Mouse (Mus musculus): Measurements from ENCODE around the gene Wnt8b. TPM values are rescaled to one million over a fixed set of nuclear protein-coding genes. Genes with fewer than 3 reads are reported as not detected.
"Not testable (repeated sequence)": the region's sequence is repeated elsewhere in the genome, so short reads cannot be mapped to it uniquely, and the experiment has no call there.

Gene Wnt8b
- 0.54 and 0.89 TPM in 2 replicates for polyA plus RNA-seq (2015; fragmentation: Nextera tagmentation; extraction: Ambion mirVana)

GRCm38 (mm10) chr19:44493128-44493527 lies at the start of gene Wnt8b:
Gene Wnt8b (plus strand): TSS chr19:44493472.
- no peak for ATAC-seq (ENCODE audit: low read depth)
- Histone ChIP-seq H3K36me3 (no peaks in the 10 kb centered on the region), H3K27me3 (peaks cover 51% of the 10 kb centered on the region), H3K4me3 (no peak within 1 kb of the TSS), H3K4me2 (no peak within 1 kb of the TSS), H3K9me3 (no peaks in the 10 kb centered on the region), H3K9ac (no peak within 1 kb of the TSS), H3K27ac (replicated peaks) (no peak within 1 kb of the TSS), H3K4me1 (replicated peaks) (no peaks in the 10 kb centered on the region)
- WGBS: 35% methylated on average over 8 of the region's 8 CpGs

- ATAC-seq (ENCODE audit: low read depth): no peak
- H3K4me3 ChIP-seq: no peak overlapping the region
- H3K4me2 ChIP-seq: no peak overlapping the region
- no peaks in the 10 kb centered on the region for H3K36me3 ChIP-seq
- H3K4me1 ChIP-seq (replicated peaks): no peaks in the 10 kb centered on the region
- H3K27me3 ChIP-seq: no peaks in the 10 kb centered on the region
- no peak overlapping the region for H3K27ac ChIP-seq (replicated peaks)
- no peaks in the 10 kb centered on the region for H3K9me3 ChIP-seq
- H3K9ac ChIP-seq: no peak overlapping the region
- WGBS: 93% methylated on average over 3 of the region's 3 CpGs
These were observed 47.5 kb upstream of the Wnt8b start for GRCm38 (mm10) chr19:44445755-44446154.

GRCm38 (mm10) chr19:44447927-44448326 lies 45.3 kb upstream of the Wnt8b start:
- no peak for ATAC-seq (ENCODE audit: low read depth)
- no peak overlapping the region for H3K4me3 ChIP-seq
- 84% methylated on average over 4 of the region's 4 CpGs for WGBS
- no peaks in the 10 kb centered on the region for H3K4me1 ChIP-seq (replicated peaks)
- no peaks in the 10 kb centered on the region for H3K9me3 ChIP-seq
- no peak overlapping the region for H3K27ac ChIP-seq (replicated peaks)
- H3K4me2 ChIP-seq: no peak overlapping the region
- no peak overlapping the region for H3K9ac ChIP-seq
- H3K36me3 ChIP-seq: no peaks in the 10 kb centered on the region
- H3K27me3 ChIP-seq: no peaks in the 10 kb centered on the region

GRCm38 (mm10) chr19:44454862-44455261 lies 38.4 kb upstream of the Wnt8b start:
- Histone ChIP-seq H3K9ac (no peak overlapping the region), H3K27ac (replicated peaks) (no peak overlapping the region), H3K36me3 (no peaks in the 10 kb centered on the region), H3K27me3 (no peaks in the 10 kb centered on the region), H3K9me3 (no peaks in the 10 kb centered on the region), H3K4me2 (no peak overlapping the region), H3K4me3 (no peak overlapping the region), H3K4me1 (replicated peaks) (no peaks in the 10 kb centered on the region)
- 86% methylated on average over 6 of the region's 6 CpGs for WGBS
- ATAC-seq (ENCODE audit: low read depth): no peak

- no peak overlapping the region for H3K27ac ChIP-seq (replicated peaks)
- H3K9me3 ChIP-seq: no peaks in the 10 kb centered on the region
- WGBS: 92% methylated on average over 8 of the region's 8 CpGs
- ATAC-seq (ENCODE audit: low read depth): no peak
- H3K27me3 ChIP-seq: no peaks in the 10 kb centered on the region
- no peaks in the 10 kb centered on the region for H3K36me3 ChIP-seq
- no peak overlapping the region for H3K9ac ChIP-seq
- H3K4me2 ChIP-seq: no peak overlapping the region
- H3K4me3 ChIP-seq: no peak overlapping the region
- H3K4me1 ChIP-seq (replicated peaks): no peaks in the 10 kb centered on the region
These were observed 37.9 kb upstream of the Wnt8b start for GRCm38 (mm10) chr19:44455356-44455755.

- ATAC-seq (ENCODE audit: low read depth): no peak
- Histone ChIP-seq H3K4me2 (no peak overlapping the region), H3K27ac (replicated peaks) (no peak overlapping the region), H3K36me3 (no peaks in the 10 kb centered on the region), H3K27me3 (no peaks in the 10 kb centered on the region), H3K4me3 (no peak overlapping the region), H3K9me3 (no peaks in the 10 kb centered on the region), H3K4me1 (replicated peaks) (no peaks in the 10 kb centered on the region), H3K9ac (no peak overlapping the region)
- WGBS: 60% methylated on average over 3 of the region's 3 CpGs
These were observed 35.8 kb upstream of the Wnt8b start for GRCm38 (mm10) chr19:44457359-44458055.

GRCm38 (mm10) chr19:44458696-44459095 lies 34.6 kb upstream of the Wnt8b start:
- Histone ChIP-seq H3K4me1 (replicated peaks) (no peaks in the 10 kb centered on the region), H3K9me3 (no peaks in the 10 kb centered on the region), H3K27me3 (no peaks in the 10 kb centered on the region), H3K4me3 (no peak overlapping the region), H3K36me3 (no peaks in the 10 kb centered on the region), H3K4me2 (no peak overlapping the region), H3K9ac (no peak overlapping the region), H3K27ac (replicated peaks) (no peak overlapping the region)
- WGBS: 91% methylated on average over 13 of the region's 13 CpGs
- no peak for ATAC-seq (ENCODE audit: low read depth)

- H3K9me3 ChIP-seq: no peaks in the 10 kb centered on the region
- peaks cover 6% of the 10 kb centered on the region; the same call in 1 of the 2 replicates for H3K4me1 ChIP-seq (replicated peaks)
- no peak for ATAC-seq (ENCODE audit: low read depth)
- no peak overlapping the region for H3K9ac ChIP-seq
- no peak overlapping the region for H3K4me3 ChIP-seq
- H3K4me2 ChIP-seq: no peak overlapping the region
- WGBS: 72% methylated on average over 5 of the region's 5 CpGs
- H3K27me3 ChIP-seq: no peaks in the 10 kb centered on the region
- no peaks in the 10 kb centered on the region for H3K36me3 ChIP-seq
- H3K27ac ChIP-seq (replicated peaks): no peak overlapping the region
These were observed 32.8 kb upstream of the Wnt8b start for GRCm38 (mm10) chr19:44460441-44460840.

GRCm38 (mm10) chr19:44461500-44461899 lies 31.8 kb upstream of the Wnt8b start:
- H3K4me3 ChIP-seq: no peak overlapping the region
- H3K36me3 ChIP-seq: no peaks in the 10 kb centered on the region
- 48% methylated on average over 4 of the region's 4 CpGs for WGBS
- no peak for ATAC-seq (ENCODE audit: low read depth)
- H3K9ac ChIP-seq: no peak overlapping the region
- H3K4me2 ChIP-seq: no peak overlapping the region
- no peaks in the 10 kb centered on the region for H3K9me3 ChIP-seq
- peaks cover 14% of the 10 kb centered on the region for H3K4me1 ChIP-seq (replicated peaks)
- no peak overlapping the region for H3K27ac ChIP-seq (replicated peaks)
- H3K27me3 ChIP-seq: no peaks in the 10 kb centered on the region

GRCm38 (mm10) chr19:44462141-44462540 lies 31.1 kb upstream of the Wnt8b start:
- no peaks in the 10 kb centered on the region for H3K9me3 ChIP-seq
- H3K36me3 ChIP-seq: no peaks in the 10 kb centered on the region
- H3K4me1 ChIP-seq (replicated peaks): peaks cover 17% of the 10 kb centered on the region
- no peak overlapping the region for H3K4me2 ChIP-seq
- no peak overlapping the region for H3K4me3 ChIP-seq
- H3K27ac ChIP-seq (replicated peaks): no peak overlapping the region
- no peak overlapping the region for H3K9ac ChIP-seq
- ATAC-seq (ENCODE audit: low read depth): no peak
- no peaks in the 10 kb centered on the region for H3K27me3 ChIP-seq
- WGBS: 71% methylated on average over 4 of the region's 4 CpGs

- WGBS: 33% methylated on average over 14 of the region's 14 CpGs
- Histone ChIP-seq H3K4me1 (replicated peaks) (peaks cover 17% of the 10 kb centered on the region), H3K9me3 (peaks cover 11% of the 10 kb centered on the region; the same call in 1 of the 2 replicates), H3K27ac (replicated peaks) (peak overlapping the region; percentile 65)
- H3K27me3 ChIP-seq, H3K9ac ChIP-seq, H3K4me3 ChIP-seq, H3K36me3 ChIP-seq, H3K4me2 ChIP-seq: not testable (repeated sequence)
- ATAC-seq (ENCODE audit: low read depth): peak; percentile 72
These were observed 27.2 kb upstream of the Wnt8b start for GRCm38 (mm10) chr19:44465960-44466525.

GRCm38 (mm10) chr19:44474158-44474557 lies 19.1 kb upstream of the Wnt8b start:
- Histone ChIP-seq H3K27ac (replicated peaks) (no peak overlapping the region), H3K9me3 (no peaks in the 10 kb centered on the region), H3K4me3 (no peak overlapping the region), H3K4me1 (replicated peaks) (no peaks in the 10 kb centered on the region), H3K4me2 (no peak overlapping the region), H3K27me3 (no peaks in the 10 kb centered on the region), H3K36me3 (no peaks in the 10 kb centered on the region), H3K9ac (no peak overlapping the region)
- WGBS: 4% methylated on average over 10 of the region's 10 CpGs
- no peak for ATAC-seq (ENCODE audit: low read depth)

- ATAC-seq (ENCODE audit: low read depth): no peak
- WGBS: 81% methylated on average over 6 of the region's 6 CpGs
These were observed 18.0 kb upstream of the Wnt8b start for GRCm38 (mm10) chr19:44475268-44475667.

More at GRCm38 (mm10) chr19:44475268-44475667, 18.0 kb upstream of the Wnt8b start:
- H3K4me3 ChIP-seq: no peak overlapping the region
- no peak overlapping the region for H3K27ac ChIP-seq (replicated peaks)
- H3K4me1 ChIP-seq (replicated peaks): no peaks in the 10 kb centered on the region
- no peaks in the 10 kb centered on the region for H3K36me3 ChIP-seq
- no peak overlapping the region for H3K9ac ChIP-seq
- H3K9me3 ChIP-seq: no peaks in the 10 kb centered on the region
- H3K4me2 ChIP-seq: no peak overlapping the region
- no peaks in the 10 kb centered on the region for H3K27me3 ChIP-seq

Measured in neural tube, embryonic 13.5 days (tissue).